Mouse (Mus musculus) left cerebral cortex, postnatal 36 days (tissue): Measurements from ENCODE around the gene Sohlh1. TPM values are rescaled to one million over a fixed set of nuclear protein-coding genes. Genes with fewer than 3 reads are reported as not detected.

Experiments used
- DNase-seq, 2 experiments: peaks; one replicate each; pipeline ENCODE4 v3.0.0; 2021 to 2022; ENCODE audit warnings: low spot score in 2 of 2, mixed read lengths in 1 of 2
- intact Hi-C: fragments of 180-260 bp; cut with DNase I; formaldehyde crosslinking; loops from one replicate; pipeline ENCODE4 v1.15.1; 2025
- total RNA-seq, 2 experiments: library from RNA; stranded (reverse); gene quantifications; 2 replicates each; pipeline ENCODE4 v1.2.3; 2021

Gene Sohlh1
- not detected for total RNA-seq

- intact Hi-C loops, result no loop called here
- DNase-seq, result no peak
Measured at GRCm38 (mm10) chr2:25847226-25847625, at the start of gene Sohlh1. Sohlh1 (minus strand) TSS chr2:25847248.

GRCm38 (mm10) chr2:25892440-25892839 lies 45.4 kb upstream of the Sohlh1 start:
- DNase-seq, result no peak
- intact Hi-C loops, result no loop called here

- intact Hi-C loops, result no loop called here
- no peak for DNase-seq
Measured at GRCm38 (mm10) chr2:25888144-25888543, 41.1 kb upstream of the Sohlh1 start.

- no peak for DNase-seq
- intact Hi-C loops, result no loop called here
Measured at GRCm38 (mm10) chr2:25887226-25887625, 40.2 kb upstream of the Sohlh1 start.

GRCm38 (mm10) chr2:25884756-25885155 lies 37.7 kb upstream of the Sohlh1 start:
- no peak for DNase-seq
- intact Hi-C loops, result no loop called here

- DNase-seq, result no peak
- intact Hi-C loops, result no loop called here
Measured at GRCm38 (mm10) chr2:25882276-25882675, 35.2 kb upstream of the Sohlh1 start.

- intact Hi-C loops, result no loop called here
- no peak for DNase-seq
Measured at GRCm38 (mm10) chr2:25879061-25879460, 32.0 kb upstream of the Sohlh1 start.

- intact Hi-C loops, result no loop called here
- no peak for DNase-seq
Measured at GRCm38 (mm10) chr2:25878516-25878915, 31.5 kb upstream of the Sohlh1 start.

GRCm38 (mm10) chr2:25877736-25878268 lies 30.8 kb upstream of the Sohlh1 start:
- DNase-seq, result peak; percentile 62 to 68
- intact Hi-C loops, result no loop called here

- intact Hi-C loops, result no loop called here
- DNase-seq, result no peak
Measured at GRCm38 (mm10) chr2:25877250-25877735, 30.2 kb upstream of the Sohlh1 start.

- intact Hi-C loops, result no loop called here
- DNase-seq, result peak in 1 of 2 experiments; percentile 50
Measured at GRCm38 (mm10) chr2:25866656-25867055, 19.6 kb upstream of the Sohlh1 start.

GRCm38 (mm10) chr2:25865412-25865811 lies 18.4 kb upstream of the Sohlh1 start:
- intact Hi-C loops, result loop anchor here (2.0 kb wide), 1 partner anchor 29 kb away; no protein-coding TSS in a partner anchor
- DNase-seq, result peak; percentile 68 to 75

- DNase-seq, result peak in 1 of 2 experiments; percentile 31
- intact Hi-C loops, result loop anchor here (2.0 kb wide), 1 partner anchor 27 kb away; no protein-coding TSS in a partner anchor
Measured at GRCm38 (mm10) chr2:25864230-25864629, 17.2 kb upstream of the Sohlh1 start.

GRCm38 (mm10) chr2:25863337-25864131 lies 16.5 kb upstream of the Sohlh1 start, which contains the start of gene Kcnt1:
Kcnt1 (plus strand) TSS chr2:25863734.
- intact Hi-C loops, result loop anchor here (2.0 kb wide), 2 partner anchors 27 to 119 kb away; partner anchors contain the start of gene Camsap1

GRCm38 (mm10) chr2:25862696-25863270 lies 15.7 kb upstream of the Sohlh1 start:
- DNase-seq, result peak in 1 of 2 experiments; percentile 50
- intact Hi-C loops, result loop anchor here (2.0 kb wide), 1 partner anchor 120 kb away; the partner anchor contains the start of gene Camsap1

More at GRCm38 (mm10) chr2:25863337-25864131, 16.5 kb upstream of the Sohlh1 start, which contains the start of gene Kcnt1:
- DNase-seq, result peak in 1 of 2 experiments; percentile 49

- intact Hi-C loops, result loop anchor here (2.0 kb wide), 1 partner anchor 121 kb away; the partner anchor contains the start of gene Camsap1
- no peak for DNase-seq
Measured at GRCm38 (mm10) chr2:25862038-25862437, 15.0 kb upstream of the Sohlh1 start.

- intact Hi-C loops, result no loop called here
- no peak for DNase-seq
Measured at GRCm38 (mm10) chr2:25859891-25860290, 12.8 kb upstream of the Sohlh1 start.

GRCm38 (mm10) chr2:25853998-25854397 lies 7.0 kb upstream of the Sohlh1 start:
- no peak for DNase-seq
- intact Hi-C loops, result no loop called here

GRCm38 (mm10) chr2:25852626-25853025 lies 5.6 kb upstream of the Sohlh1 start:
- intact Hi-C loops, result no loop called here
- DNase-seq, result peak; percentile 57 to 62

GRCm38 (mm10) chr2:25850330-25850729 lies 3.3 kb upstream of the Sohlh1 start:
- intact Hi-C loops, result no loop called here
- DNase-seq, result no peak
